In genomic region chr7:122445056-122445455, GRCm38 (mm10) we compare ENCODE assay signal across 9 mouse cellular contexts.
DNase-seq lines count a peak whose midpoint lies in the region; ATAC-seq and TF ChIP-seq lines count a peak whose summit lies in the region.
"Had no signal": no experiment of that assay in that cellular context is flagged by ENCODE, and none has a peak within 500 bp of the region (broad histone marks: within the 10 kb centered on the region; RNA-seq: fewer than 3 reads in every experiment).

No protein-coding gene starts in this region.

- no peaks in the 10 kb centered on the region for H3K9me3 ChIP-seq in heart, postnatal 0 days (replicated peaks; ENCODE audit: control insufficient read depth, low read length)

- intact Hi-C loops in heart, postnatal 25 days (cut with DNase I): no loop called here

- TF ChIP-seq CTCF in heart, postnatal 0 days (IDR thresholded peaks at IDR 0.05; ENCODE audit: low read depth): peak; percentile 54

- no peak overlapping the region for H3K27ac ChIP-seq in heart, postnatal 0 days (ENCODE audit: low read depth)
- H3K27ac ChIP-seq: embryonic facial prominence, embryonic 13.5 days had no signal

- no peak overlapping the region for H3K4me3 ChIP-seq in heart, postnatal 0 days (ENCODE audit: low read depth, low read length)
- H3K4me3 ChIP-seq: embryonic facial prominence, embryonic 13.5 days had no signal

- DNase-seq in heart, postnatal 0 days (ENCODE audit: low spot score): peak; percentile 23
- no peak for DNase-seq in heart, postnatal 25 days (ENCODE audit: low spot score)
- peak; percentile 21 for DNase-seq in urinary bladder, postnatal 14 days (ENCODE audit: low spot score)
- no peak for DNase-seq in urinary bladder, adult 18-20 months (ENCODE audit: low spot score in 2 of 2)
- DNase-seq in cerebellum, postnatal 36 days: peak; percentile 48 to 58
- DNase-seq in lung, postnatal 14 days: peak; percentile 30
- peak; percentile 81 for DNase-seq in splenic B cell, adult 2 months (ENCODE audit: low read depth, low spot score)
- no peak for DNase-seq in ovary, postnatal 10 days (ENCODE audit: low spot score)

- no peak for ATAC-seq in heart, postnatal 0 days (ENCODE audit: insufficient read depth, low read depth)

- no peak for TF ChIP-seq EP300 in heart, postnatal 0 days (IDR thresholded peaks at IDR 0.05; ENCODE audit: low read depth)

- WGBS in heart, postnatal 0 days: 61% methylated on average over 6 of the region's 6 CpGs

- no peak overlapping the region for H3K4me2 ChIP-seq in heart, postnatal 0 days (ENCODE audit: low read depth, low read length)
- H3K4me2 ChIP-seq: embryonic facial prominence, embryonic 13.5 days had no signal

- no peak overlapping the region for H3K9ac ChIP-seq in heart, postnatal 0 days (replicated peaks; ENCODE audit: low read depth, low read length)
- H3K9ac ChIP-seq: embryonic facial prominence, embryonic 13.5 days had no signal

- H3K27me3 ChIP-seq in heart, postnatal 0 days (ENCODE audit: control insufficient read depth, insufficient read depth, low read length): no peaks in the 10 kb centered on the region
- H3K27me3 ChIP-seq in splenic B cell, adult 2 months (ENCODE audit: control insufficient read depth, insufficient read depth, low read length, poor library complexity, severe bottlenecking): no peaks in the 10 kb centered on the region
- H3K27me3 ChIP-seq: embryonic facial prominence, embryonic 13.5 days had no signal

- H3K4me1 ChIP-seq in heart, postnatal 0 days (ENCODE audit: control insufficient read depth, insufficient read depth): no peaks in the 10 kb centered on the region
- H3K4me1 ChIP-seq: embryonic facial prominence, embryonic 13.5 days had no signal

- H3K36me3 ChIP-seq in heart, postnatal 0 days (replicated peaks; ENCODE audit: control insufficient read depth, insufficient read depth, low read length): no peaks in the 10 kb centered on the region
- peaks cover 3% of the 10 kb centered on the region for H3K36me3 ChIP-seq in splenic B cell, adult 2 months (ENCODE audit: control insufficient read depth, insufficient read depth, low read length, poor library complexity, severe bottlenecking)
- H3K36me3 ChIP-seq: embryonic facial prominence, embryonic 13.5 days had no signal

Comparison
In these comparisons a context has a peak if more than half of its experiments do, and no peak if none do; other contexts are left out.
1. DNase-seq: peak in heart, postnatal 0 days (single experiment), urinary bladder, postnatal 14 days (single experiment), cerebellum, postnatal 36 days (2 of 2), lung, postnatal 14 days (single experiment) and splenic B cell, adult 2 months (single experiment); none in heart, postnatal 25 days (single experiment), urinary bladder, adult 18-20 months (0 of 2) and ovary, postnatal 10 days (single experiment).